Mouse (Mus musculus) forebrain, embryonic 15.5 days (tissue): ENCODE data around the gene Mettl21e. TPM values are rescaled to one million over a fixed set of nuclear protein-coding genes. Genes with fewer than 3 reads are reported as not detected.
"Not testable (repeated sequence)": the region's sequence is repeated elsewhere in the genome, so short reads cannot be mapped to it uniquely, and the experiment has no call there.

ENCODE experiments used
- ATAC-seq: fragments of 200-750 bp; cut with Nextera tagmentation; replicated peaks from 2 replicates; pipeline ENCODE4 v1.8.0; 2017; ENCODE audit warnings: mild to moderate bottlenecking, moderate TSS enrichment, moderate library complexity
- H3K27ac ChIP-seq: fragments of 300-500 bp; sonication (generic); replicated peaks from 2 replicates; pipeline ENCODE4 v1.5.1; 2015; ENCODE audit warnings: mild to moderate bottlenecking, inconsistent platforms
- H3K27me3 ChIP-seq: fragments of 300-500 bp; sonication (generic); 2 replicates; pipeline ENCODE4 v1.6.1; 2015; ENCODE audit warnings: inconsistent platforms
- H3K36me3 ChIP-seq: fragments of 300-500 bp; sonication (generic); 2 replicates; pipeline ENCODE4 v1.6.1; 2015; ENCODE audit warnings: mild to moderate bottlenecking, inconsistent platforms
- H3K4me1 ChIP-seq: fragments of 300-500 bp; sonication (generic); 2 replicates; pipeline ENCODE4 v1.6.1; 2015; ENCODE audit warnings: inconsistent platforms
- H3K4me2 ChIP-seq: fragments of 300-500 bp; sonication (generic); replicated peaks from 2 replicates; pipeline ENCODE4 v1.6.1; 2015; ENCODE audit warnings: mild to moderate bottlenecking, inconsistent platforms
- H3K4me3 ChIP-seq: fragments of 300-500 bp; sonication (generic); 2 replicates; pipeline ENCODE4 v1.5.1; 2015; ENCODE audit warnings: mild to moderate bottlenecking, inconsistent platforms
- H3K9ac ChIP-seq: fragments of 300-500 bp; sonication (generic); replicated peaks from 2 replicates; pipeline ENCODE4 v1.6.1; 2015; ENCODE audit warnings: mild to moderate bottlenecking, inconsistent platforms
- H3K9me3 ChIP-seq: fragments of 300-500 bp; sonication (generic); 2 replicates; pipeline ENCODE4 v1.6.1; 2016; ENCODE audit warnings: inconsistent platforms
- WGBS: fragments of 180-500 bp; shearing (Covaris S2); methylation state at CpG from one replicate; pipeline ENCODE4 v1.1.7; 2015; ENCODE audit warnings: mixed read lengths; 5-methylcytosine and 5-hydroxymethylcytosine counted together
- polyA plus RNA-seq: library from polyadenylated mRNA; unstranded; fragments of >200 nt; fragmentation: Nextera tagmentation; extraction: Ambion mirVana; gene quantifications from 2 replicates; pipeline ENCODE4 v1.2.1, GENCODE M21; 2015

The Mettl21e gene
- not detected in 2 replicates for polyA plus RNA-seq

GRCm38 (mm10) chr1:44218876-44219275, at the start of gene Mettl21e:
TSS of gene Mettl21e (minus strand) at chr1:44218961.
- Histone ChIP-seq H3K4me1 (peaks cover 7% of the 10 kb centered on the region), H3K9me3 (no peaks in the 10 kb centered on the region), H3K4me3 (no peak within 1 kb of the TSS), H3K36me3 (no peaks in the 10 kb centered on the region), H3K27me3 (no peaks in the 10 kb centered on the region), H3K9ac (no peak within 1 kb of the TSS), H3K4me2 (no peak within 1 kb of the TSS), H3K27ac (no peak within 1 kb of the TSS)
- WGBS = 66% methylated on average over 1 of the region's 1 CpGs
- no peak for ATAC-seq

- H3K27me3 ChIP-seq, H3K4me1 ChIP-seq, H3K4me3 ChIP-seq, H3K4me2 ChIP-seq, H3K27ac ChIP-seq, H3K9ac ChIP-seq, H3K9me3 ChIP-seq, H3K36me3 ChIP-seq, ATAC-seq: not testable (repeated sequence)
- WGBS = 87% methylated on average over 2 of the region's 2 CpGs
Observed at GRCm38 (mm10) chr1:44240440-44240839, 21.7 kb upstream of the Mettl21e start.

- Histone ChIP-seq H3K4me2 (no peak overlapping the region), H3K9ac (no peak overlapping the region), H3K36me3 (no peaks in the 10 kb centered on the region), H3K27me3 (no peaks in the 10 kb centered on the region), H3K27ac (no peak overlapping the region), H3K9me3 (no peaks in the 10 kb centered on the region), H3K4me1 (no peaks in the 10 kb centered on the region), H3K4me3 (no peak overlapping the region)
- no peak for ATAC-seq
- 90% methylated on average over 3 of the region's 3 CpGs for WGBS
Observed at GRCm38 (mm10) chr1:44239969-44240368, 21.2 kb upstream of the Mettl21e start.

GRCm38 (mm10) chr1:44237305-44237704, 18.5 kb upstream of the Mettl21e start:
- Histone ChIP-seq H3K36me3 (no peaks in the 10 kb centered on the region), H3K9me3 (no peaks in the 10 kb centered on the region), H3K4me3 (no peak overlapping the region), H3K9ac (no peak overlapping the region), H3K27ac (no peak overlapping the region), H3K4me1 (no peaks in the 10 kb centered on the region), H3K4me2 (no peak overlapping the region), H3K27me3 (no peaks in the 10 kb centered on the region)
- WGBS = 95% methylated on average over 2 of the region's 2 CpGs
- no peak for ATAC-seq

GRCm38 (mm10) chr1:44235311-44235710, 16.6 kb upstream of the Mettl21e start:
- Histone ChIP-seq H3K27me3 (no peaks in the 10 kb centered on the region), H3K4me1 (no peaks in the 10 kb centered on the region), H3K27ac (no peak overlapping the region), H3K4me3 (no peak overlapping the region), H3K9me3 (no peaks in the 10 kb centered on the region), H3K9ac (no peak overlapping the region), H3K4me2 (no peak overlapping the region), H3K36me3 (no peaks in the 10 kb centered on the region)
- 78% methylated on average over 2 of the region's 2 CpGs for WGBS
- ATAC-seq = no peak

GRCm38 (mm10) chr1:44234531-44234930, 15.8 kb upstream of the Mettl21e start:
- H3K4me2 ChIP-seq, H3K9me3 ChIP-seq, ATAC-seq, H3K4me1 ChIP-seq, H3K27me3 ChIP-seq, H3K36me3 ChIP-seq, H3K9ac ChIP-seq, H3K27ac ChIP-seq, H3K4me3 ChIP-seq: not testable (repeated sequence)
- 87% methylated on average over 2 of the region's 2 CpGs for WGBS

- no peaks in the 10 kb centered on the region for H3K4me1 ChIP-seq
- H3K27ac ChIP-seq = no peak overlapping the region
- peak; percentile 84 for ATAC-seq
- no peaks in the 10 kb centered on the region for H3K27me3 ChIP-seq
- H3K36me3 ChIP-seq = no peaks in the 10 kb centered on the region
- 48% methylated on average over 2 of the region's 2 CpGs for WGBS
- H3K9ac ChIP-seq = no peak overlapping the region
- H3K4me2 ChIP-seq = no peak overlapping the region
- H3K4me3 ChIP-seq = no peak overlapping the region
- H3K9me3 ChIP-seq = no peaks in the 10 kb centered on the region
Observed at GRCm38 (mm10) chr1:44229044-44229443, 10.3 kb upstream of the Mettl21e start.

GRCm38 (mm10) chr1:44217118-44217517, 1.6 kb downstream of the Mettl21e start:
- H3K4me2 ChIP-seq = no peak overlapping the region
- 71% methylated on average over 2 of the region's 2 CpGs for WGBS
- no peak overlapping the region for H3K27ac ChIP-seq
- H3K4me3 ChIP-seq = no peak overlapping the region
- H3K36me3 ChIP-seq = no peaks in the 10 kb centered on the region
- no peaks in the 10 kb centered on the region for H3K9me3 ChIP-seq
- no peak for ATAC-seq
- H3K4me1 ChIP-seq = peaks cover 7% of the 10 kb centered on the region
- H3K9ac ChIP-seq = no peak overlapping the region
- H3K27me3 ChIP-seq = no peaks in the 10 kb centered on the region

- H3K9me3 ChIP-seq = no peaks in the 10 kb centered on the region
- no peaks in the 10 kb centered on the region for H3K36me3 ChIP-seq
- H3K4me3 ChIP-seq = no peak overlapping the region
- H3K27me3 ChIP-seq = no peaks in the 10 kb centered on the region
- H3K9ac ChIP-seq = no peak overlapping the region
- no peak overlapping the region for H3K27ac ChIP-seq
- H3K4me1 ChIP-seq = peaks cover 7% of the 10 kb centered on the region
- no peak overlapping the region for H3K4me2 ChIP-seq
- 59% methylated on average over 2 of the region's 2 CpGs for WGBS
- peak; percentile 53; the same call in 1 of the 2 replicates for ATAC-seq
Observed at GRCm38 (mm10) chr1:44216352-44217116, 2.2 kb downstream of the Mettl21e start.

- Histone ChIP-seq H3K9ac (no peak overlapping the region), H3K4me1 (peaks cover 7% of the 10 kb centered on the region), H3K9me3 (no peaks in the 10 kb centered on the region), H3K27me3 (no peaks in the 10 kb centered on the region), H3K27ac (no peak overlapping the region), H3K4me3 (no peak overlapping the region), H3K4me2 (no peak overlapping the region), H3K36me3 (no peaks in the 10 kb centered on the region)
- 50% methylated on average over 2 of the region's 2 CpGs for WGBS
- ATAC-seq = no peak
Observed at GRCm38 (mm10) chr1:44214443-44214842, 4.3 kb downstream of the Mettl21e start.

- Histone ChIP-seq H3K4me3 (no peak overlapping the region), H3K4me1 (0 out of 2 replicates have a peak, but pooled peaks cover 7% of the 10 kb centered on the region), H3K9ac (no peak overlapping the region), H3K36me3 (no peaks in the 10 kb centered on the region), H3K27me3 (no peaks in the 10 kb centered on the region), H3K4me2 (no peak overlapping the region), H3K27ac (no peak overlapping the region), H3K9me3 (no peaks in the 10 kb centered on the region)
- WGBS = 91% methylated on average over 15 of the region's 15 CpGs
- no peak for ATAC-seq
Observed at GRCm38 (mm10) chr1:44202876-44203275, 15.9 kb downstream of the Mettl21e start.

GRCm38 (mm10) chr1:44198273-44199171, 20.2 kb downstream of the Mettl21e start:
- 19% methylated on average over 47 of the region's 47 CpGs for WGBS
- H3K4me3 ChIP-seq = peak overlapping the region; percentile 49
- peak; percentile 60 for ATAC-seq
- H3K4me1 ChIP-seq = 0 out of 2 replicates have a peak, but pooled peaks cover 7% of the 10 kb centered on the region
- no peaks in the 10 kb centered on the region for H3K27me3 ChIP-seq
- peak overlapping the region; percentile 92 for H3K4me2 ChIP-seq
- peak overlapping the region; percentile 50 for H3K9ac ChIP-seq
- H3K9me3 ChIP-seq = no peaks in the 10 kb centered on the region
- no peaks in the 10 kb centered on the region for H3K36me3 ChIP-seq
- no peak overlapping the region for H3K27ac ChIP-seq
